Mouse (Mus musculus) heart, adult 8-10 months (tissue): Measurements from ENCODE around the gene Xpr1. TPM values are rescaled to one million over a fixed set of nuclear protein-coding genes. Genes with fewer than 3 reads are reported as not detected.

Experiments used
- DNase-seq: peaks from one replicate; pipeline ENCODE4 v3.0.0; 2022; ENCODE audit warnings: low spot score
- total RNA-seq, 4 experiments: library from RNA; stranded (reverse); gene quantifications; 2 replicates each; pipeline ENCODE4 v1.2.4; 2022

The Xpr1 gene
- 10 to 100 TPM; 32.9 to 35.5 (median 34.1) TPM for total RNA-seq

- DNase-seq: peak; percentile 92
These were observed at the start of gene Xpr1 for GRCm38 (mm10) chr1:155416701-155417677. Gene Xpr1, minus strand, starts transcription at chr1:155417415.

- DNase-seq: no peak
These were observed 46.2 kb upstream of the Xpr1 start for GRCm38 (mm10) chr1:155463442-155463841.

GRCm38 (mm10) chr1:155462582-155462981 lies 45.4 kb upstream of the Xpr1 start:
- no peak for DNase-seq

GRCm38 (mm10) chr1:155457532-155457931 lies 40.3 kb upstream of the Xpr1 start:
- no peak for DNase-seq

- peak; percentile 22 for DNase-seq
These were observed 36.0 kb upstream of the Xpr1 start for GRCm38 (mm10) chr1:155453180-155453579.

- DNase-seq: no peak
These were observed 31.7 kb upstream of the Xpr1 start for GRCm38 (mm10) chr1:155448932-155449331.

GRCm38 (mm10) chr1:155447277-155447676 lies 30.1 kb upstream of the Xpr1 start:
- no peak for DNase-seq

GRCm38 (mm10) chr1:155443115-155443514 lies 25.9 kb upstream of the Xpr1 start:
- DNase-seq: no peak

- DNase-seq: no peak
These were observed 25.3 kb upstream of the Xpr1 start for GRCm38 (mm10) chr1:155442521-155443001.

GRCm38 (mm10) chr1:155439551-155439950 lies 22.3 kb upstream of the Xpr1 start:
- no peak for DNase-seq

- no peak for DNase-seq
These were observed 21.3 kb upstream of the Xpr1 start for GRCm38 (mm10) chr1:155438525-155438924.

- DNase-seq: no peak
These were observed 12.1 kb upstream of the Xpr1 start for GRCm38 (mm10) chr1:155429304-155429703.

- DNase-seq: no peak
These were observed 10.1 kb upstream of the Xpr1 start for GRCm38 (mm10) chr1:155427126-155427865.

GRCm38 (mm10) chr1:155425743-155426315 lies 8.6 kb upstream of the Xpr1 start:
- DNase-seq: no peak

- DNase-seq: no peak
These were observed 8.1 kb upstream of the Xpr1 start for GRCm38 (mm10) chr1:155425285-155425684.

- DNase-seq: no peak
These were observed 6.6 kb upstream of the Xpr1 start for GRCm38 (mm10) chr1:155423801-155424200.

GRCm38 (mm10) chr1:155422022-155422421 lies 4.8 kb upstream of the Xpr1 start:
- no peak for DNase-seq

- DNase-seq: no peak
These were observed 991 bp downstream of the Xpr1 start for GRCm38 (mm10) chr1:155416147-155416700.

GRCm38 (mm10) chr1:155415421-155415820 lies 1.8 kb downstream of the Xpr1 start:
- DNase-seq: no peak

- DNase-seq: peak; percentile 15
These were observed 4.5 kb downstream of the Xpr1 start for GRCm38 (mm10) chr1:155412705-155413104.

- no peak for DNase-seq
These were observed 8.6 kb downstream of the Xpr1 start for GRCm38 (mm10) chr1:155408577-155408966.
